Mouse (Mus musculus): ENCODE measurements around the gene Rabgap1l. TPM values are rescaled to one million over a fixed set of nuclear protein-coding genes. Genes with fewer than 3 reads are reported as not detected.

The Rabgap1l gene
- total RNA-seq, 2 experiments from 2014 or later: 189 to 200 TPM

- peak; percentile 43 to 65 for DNase-seq (ENCODE audit: low spot score in 2 of 2)
- intact Hi-C loops (cut with DNase I): loop anchor here (2.0 to 10.0 kb wide), 2 partner anchors 319 to 483 kb away; no protein-coding TSS in a partner anchor
Measured at GRCm38 (mm10) chr1:160717742-160718141, 75.3 kb downstream of the Rabgap1l start.

- intact Hi-C loops (cut with DNase I): loop anchor here (2.0 to 10.0 kb wide), 2 partner anchors 154 to 480 kb away; no protein-coding TSS in a partner anchor
- peak; percentile 34 to 64 for DNase-seq (ENCODE audit: low spot score in 2 of 2)
Measured at GRCm38 (mm10) chr1:160714685-160715084, 78.3 kb downstream of the Rabgap1l start.

- DNase-seq (ENCODE audit: low spot score in 2 of 2): no peak
- intact Hi-C loops (cut with DNase I): loop anchor here (2.0 to 10.0 kb wide), 2 partner anchors 153 to 479 kb away; no protein-coding TSS in a partner anchor
Measured at GRCm38 (mm10) chr1:160713887-160714286, 79.1 kb downstream of the Rabgap1l start.

GRCm38 (mm10) chr1:160713383-160713782, 79.6 kb downstream of the Rabgap1l start:
- no peak for DNase-seq (ENCODE audit: low spot score in 2 of 2)
- intact Hi-C loops (cut with DNase I): loop anchor here (10.0 kb wide), 1 partner anchor 479 kb away; no protein-coding TSS in a partner anchor

- intact Hi-C loops (cut with DNase I): loop anchor here (10.0 kb wide), 1 partner anchor 476 kb away; no protein-coding TSS in a partner anchor
Measured at GRCm38 (mm10) chr1:160710539-160710938, 82.5 kb downstream of the Rabgap1l start.

GRCm38 (mm10) chr1:160704596-160704995, 88.4 kb downstream of the Rabgap1l start:
- DNase-seq (ENCODE audit: low spot score in 2 of 2): no peak
- intact Hi-C loops (cut with DNase I): no loop called here

More at GRCm38 (mm10) chr1:160710539-160710938, 82.5 kb downstream of the Rabgap1l start:
- no peak for DNase-seq (ENCODE audit: low spot score in 2 of 2)

GRCm38 (mm10) chr1:160703813-160704212, 89.2 kb downstream of the Rabgap1l start:
- intact Hi-C loops (cut with DNase I): no loop called here
- no peak for DNase-seq (ENCODE audit: low spot score in 2 of 2)

GRCm38 (mm10) chr1:160693094-160693447, 99.9 kb downstream of the Rabgap1l start:
- intact Hi-C loops (cut with DNase I): no loop called here
- DNase-seq (ENCODE audit: low spot score in 2 of 2): peak; percentile 83 to 95

GRCm38 (mm10) chr1:160692224-160693093, 100.6 kb downstream of the Rabgap1l start:
- intact Hi-C loops (cut with DNase I): no loop called here
- DNase-seq (ENCODE audit: low spot score in 2 of 2): no peak

- intact Hi-C loops (cut with DNase I): no loop called here
- DNase-seq (ENCODE audit: low spot score in 2 of 2): no peak
Measured at GRCm38 (mm10) chr1:160691196-160691590, 101.8 kb downstream of the Rabgap1l start.

- DNase-seq (ENCODE audit: low spot score in 2 of 2): no peak
- intact Hi-C loops (cut with DNase I): no loop called here
Measured at GRCm38 (mm10) chr1:160690516-160691195, 102.4 kb downstream of the Rabgap1l start.

GRCm38 (mm10) chr1:160689511-160689910, 103.5 kb downstream of the Rabgap1l start:
- DNase-seq (ENCODE audit: low spot score in 2 of 2): no peak
- intact Hi-C loops (cut with DNase I): no loop called here

- no peak for DNase-seq (ENCODE audit: low spot score in 2 of 2)
- intact Hi-C loops (cut with DNase I): no loop called here
Measured at GRCm38 (mm10) chr1:160684251-160684650, 108.8 kb downstream of the Rabgap1l start.

- intact Hi-C loops (cut with DNase I): no loop called here
- no peak for DNase-seq (ENCODE audit: low spot score in 2 of 2)
Measured at GRCm38 (mm10) chr1:160681398-160682050, 111.5 kb downstream of the Rabgap1l start.

GRCm38 (mm10) chr1:160674763-160675162, 118.2 kb downstream of the Rabgap1l start:
- intact Hi-C loops (cut with DNase I): no loop called here
- no peak for DNase-seq (ENCODE audit: low spot score in 2 of 2)

GRCm38 (mm10) chr1:160672088-160672814, 120.8 kb downstream of the Rabgap1l start:
- intact Hi-C loops (cut with DNase I): no loop called here
- DNase-seq (ENCODE audit: low spot score in 2 of 2): peak in 1 of 2 experiments; percentile 55

- no peak for DNase-seq (ENCODE audit: low spot score in 2 of 2)
- intact Hi-C loops (cut with DNase I): no loop called here
Measured at GRCm38 (mm10) chr1:160655806-160656470, 137.1 kb downstream of the Rabgap1l start.

- intact Hi-C loops (cut with DNase I): no loop called here
- DNase-seq (ENCODE audit: low spot score in 2 of 2): no peak
Measured at GRCm38 (mm10) chr1:160651691-160652090, 141.3 kb downstream of the Rabgap1l start.

- DNase-seq (ENCODE audit: low spot score in 2 of 2): no peak
- intact Hi-C loops (cut with DNase I): no loop called here
Measured at GRCm38 (mm10) chr1:160645416-160645815, 147.6 kb downstream of the Rabgap1l start.
